Mouse (Mus musculus) liver, adult (tissue): ENCODE results near the gene Ccin.

ENCODE experiments used
- GATA4 ChIP-seq: IDR thresholded peaks from 2 replicates; pipeline ENCODE4 v1.6.1; 2014; ENCODE audit warnings: mild to moderate bottlenecking, low read length; ENCODE audit not compliant: insufficient replicate concordance

Ccin gene

GRCm38 (mm10) chr4:43970393-43971330 lies 12.6 kb upstream of the Ccin start:
- TF ChIP-seq GATA4: no peak

DNA sequence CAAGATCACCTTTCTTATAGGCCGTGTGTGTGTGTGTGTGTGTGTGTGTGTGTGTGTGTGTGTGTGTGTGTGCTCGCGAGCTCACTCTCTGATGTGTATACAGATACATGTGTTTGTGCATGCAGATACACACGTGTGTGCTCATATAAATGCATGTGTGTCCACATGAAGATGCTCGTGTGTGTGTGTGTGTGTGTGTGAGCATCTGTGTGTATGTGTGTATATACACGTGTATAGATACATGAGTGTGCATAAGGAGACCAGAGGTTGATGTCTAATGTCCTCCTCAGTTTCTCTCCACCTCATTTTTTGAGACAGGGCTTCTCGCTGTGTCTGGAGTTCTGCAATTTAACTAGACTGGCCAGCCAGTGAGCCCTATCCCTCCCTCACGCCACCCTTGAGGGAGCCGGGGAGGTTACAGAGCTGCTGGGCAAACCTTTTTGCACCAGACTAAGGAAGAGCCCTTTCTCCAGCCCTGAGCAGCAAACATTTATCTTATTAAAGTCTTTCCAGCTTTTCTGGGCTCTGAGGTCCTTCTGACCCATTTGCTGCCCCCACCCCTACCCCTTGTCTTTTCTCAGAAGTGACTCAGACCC lies 11.6 kb upstream of the Ccin start:
- no peak for TF ChIP-seq GATA4

- TF ChIP-seq GATA4: no peak
Measured at GRCm38 (mm10) chr4:43972137-43972591, 11.1 kb upstream of the Ccin start.

DNA sequence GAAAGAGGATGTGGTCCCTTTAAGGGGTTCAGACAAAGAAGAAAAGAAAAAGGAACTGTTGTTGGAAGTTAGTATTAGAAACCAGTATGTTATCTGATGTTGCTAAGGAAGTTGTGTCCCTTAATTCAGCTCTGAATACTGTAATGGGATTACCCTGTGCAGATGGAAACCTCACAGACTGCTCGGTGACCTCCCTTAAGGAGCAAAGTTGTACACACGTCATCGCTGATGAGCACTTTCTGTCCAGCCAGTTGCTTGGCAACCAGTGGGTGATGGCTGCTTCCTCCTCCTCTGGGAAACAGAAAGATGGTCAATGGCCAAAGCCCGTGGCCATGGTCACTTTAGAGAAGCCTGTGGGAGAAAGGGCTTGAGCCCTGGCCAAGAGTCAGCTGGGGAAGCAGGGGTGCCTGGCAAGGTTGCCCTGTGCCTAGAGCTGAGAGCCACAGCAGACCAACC lies 9.7 kb upstream of the Ccin start:
- TF ChIP-seq GATA4: no peak

GRCm38 (mm10) chr4:43974914-43975616 lies 8.2 kb upstream of the Ccin start:
- no peak for TF ChIP-seq GATA4

DNA sequence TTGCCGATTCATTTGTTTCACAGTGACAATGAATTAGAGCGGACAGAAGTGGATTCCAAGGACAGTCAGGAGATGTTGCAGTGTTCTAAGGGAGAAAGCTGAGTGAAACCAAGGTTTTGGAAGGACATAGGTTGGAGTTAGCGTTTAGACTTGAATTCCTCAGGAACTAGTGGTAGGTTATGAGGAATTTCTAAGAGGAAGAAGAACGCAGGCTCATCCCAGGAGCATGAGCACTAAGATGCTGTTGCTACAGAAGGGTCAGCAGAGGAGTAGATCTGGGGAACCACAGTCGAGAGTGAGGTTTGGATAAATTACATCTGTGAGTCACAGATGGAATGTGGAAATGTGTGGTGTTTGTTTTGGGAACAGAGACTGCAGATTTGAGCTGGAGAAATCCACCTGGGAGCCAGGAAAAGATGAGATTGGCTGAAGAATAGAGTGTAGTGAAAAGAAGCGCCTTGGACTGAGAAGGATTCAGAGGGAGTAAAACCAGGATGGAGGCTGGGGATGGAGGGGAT lies 7.0 kb upstream of the Ccin start:
- TF ChIP-seq GATA4: no peak

DNA sequence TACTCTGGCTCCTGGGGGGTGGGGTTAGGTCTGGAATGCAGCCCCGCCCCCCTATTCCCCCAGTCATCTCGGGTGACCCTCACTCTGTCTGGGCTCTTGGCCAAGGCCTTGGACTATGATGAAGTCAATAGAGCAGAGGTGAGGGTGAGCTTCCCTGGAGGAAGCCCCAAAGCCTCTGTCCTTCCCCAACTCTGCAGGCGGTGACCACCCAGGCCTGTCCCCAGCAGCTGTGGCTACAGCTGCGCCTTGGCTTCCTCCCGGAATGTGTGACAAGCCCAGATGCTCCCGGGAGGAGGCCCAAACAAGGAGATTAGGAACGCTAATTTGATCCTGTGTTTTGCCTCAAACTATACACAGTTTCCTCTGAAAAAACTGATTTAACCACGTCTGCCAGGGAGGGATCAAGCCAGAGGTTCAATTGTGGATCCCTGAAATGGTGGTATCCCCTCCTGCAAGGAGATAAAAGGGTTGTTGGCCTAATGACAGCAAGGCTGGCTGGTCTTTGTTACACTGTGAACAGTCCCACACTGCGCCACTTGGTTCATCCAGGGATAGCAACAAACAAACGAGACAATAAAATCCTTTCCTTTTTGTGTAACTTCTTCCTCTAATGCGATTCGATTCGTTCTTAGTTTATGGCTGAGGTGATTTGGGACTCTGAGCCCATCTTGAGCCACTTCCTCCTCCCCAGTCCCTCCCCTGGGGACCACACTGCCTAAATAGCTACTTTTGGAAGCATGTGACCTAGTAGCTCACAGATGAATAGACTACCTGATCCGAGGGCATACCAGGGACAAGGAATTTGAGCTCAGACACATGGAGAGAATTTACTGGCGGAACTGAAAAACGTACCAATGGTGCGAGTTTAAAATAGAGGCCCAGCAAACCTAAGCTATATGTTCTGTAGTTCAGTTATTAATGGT lies 4.5 kb upstream of the Ccin start:
- no peak for TF ChIP-seq GATA4

- no peak for TF ChIP-seq GATA4
Measured at GRCm38 (mm10) chr4:43979746-43980145, 3.5 kb upstream of the Ccin start.

DNA sequence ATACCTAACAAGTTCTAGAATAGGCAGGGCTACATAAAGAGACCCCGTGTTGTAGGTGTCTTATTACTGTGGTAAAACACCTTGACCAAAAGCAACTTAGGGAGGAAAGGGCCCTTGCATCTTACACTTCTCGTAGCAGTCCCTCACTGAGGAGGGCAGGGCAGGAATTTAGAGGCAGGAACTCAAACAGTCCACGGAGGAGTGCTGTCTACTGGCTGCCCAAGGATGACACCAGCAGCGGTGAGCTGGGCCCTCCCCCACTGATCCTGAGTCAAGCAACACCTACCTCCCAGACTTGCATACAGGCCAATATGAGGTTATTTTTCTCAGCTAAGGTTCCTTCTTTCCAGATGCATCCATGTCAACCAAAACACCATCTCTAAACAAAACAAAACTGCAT lies 3.0 kb upstream of the Ccin start:
- TF ChIP-seq GATA4: no peak

GRCm38 (mm10) chr4:43980846-43981245 lies 2.4 kb upstream of the Ccin start:
- no peak for TF ChIP-seq GATA4

DNA sequence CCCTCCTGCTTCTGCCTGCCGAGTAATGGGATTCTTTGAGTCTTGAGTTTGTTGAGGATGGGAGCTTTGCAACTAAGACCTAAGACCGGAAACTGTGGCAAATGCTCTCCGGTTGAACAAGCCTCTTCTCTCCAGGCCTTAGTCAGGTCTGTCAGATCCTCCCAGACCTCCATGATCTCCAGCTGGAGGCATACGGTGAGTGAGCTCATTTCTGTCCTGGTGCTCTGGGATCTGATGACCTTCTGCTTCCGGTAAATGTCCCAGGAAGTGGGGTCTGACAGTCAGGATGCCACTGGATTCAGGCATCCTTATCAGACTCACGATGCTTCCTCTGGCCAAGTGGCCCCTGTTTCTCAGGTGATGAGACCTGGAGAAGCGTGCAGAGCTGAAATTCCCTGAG lies 2.0 kb upstream of the Ccin start:
- TF ChIP-seq GATA4: no peak

DNA sequence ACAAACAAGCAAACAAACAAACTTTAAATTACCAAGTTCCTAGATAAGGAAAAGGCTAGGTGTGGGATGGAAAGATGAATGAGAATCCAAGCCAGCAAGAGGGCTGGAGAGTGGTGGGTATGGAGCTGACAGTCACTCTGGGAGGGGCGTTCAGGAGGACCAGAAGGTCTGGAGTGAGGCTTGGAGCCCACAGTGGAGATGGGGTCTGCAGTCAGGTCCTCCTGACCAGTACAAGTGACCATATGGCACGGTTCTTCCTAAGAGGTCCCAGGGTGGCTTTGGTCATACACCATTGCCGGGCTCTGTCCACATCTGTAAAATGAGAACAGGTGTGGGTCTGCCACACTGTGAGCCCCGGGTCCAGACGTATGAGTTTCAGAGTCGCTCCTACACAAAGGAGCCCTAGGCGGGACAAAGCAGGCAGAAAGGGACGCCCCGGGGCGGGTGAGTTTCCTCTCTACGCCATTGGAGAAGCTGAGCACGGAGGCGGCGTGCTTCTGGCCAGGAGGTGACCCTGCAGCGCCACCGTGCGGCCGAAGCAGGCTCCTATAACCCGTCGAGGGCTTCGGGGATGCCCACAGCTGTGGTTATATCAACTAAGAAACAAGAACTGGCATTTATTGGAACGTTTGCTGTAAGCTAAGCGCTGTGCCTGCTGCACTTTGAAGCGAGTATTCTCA lies 1.1 kb upstream of the Ccin start:
- no peak for TF ChIP-seq GATA4

- TF ChIP-seq GATA4: no peak
Measured at GRCm38 (mm10) chr4:43983756-43984155, 473 bp downstream of the Ccin start.

GRCm38 (mm10) chr4:43984326-43984725 lies 1.0 kb downstream of the Ccin start:
- TF ChIP-seq GATA4: no peak
